In genomic region chr7:75206671-75207070, GRCm38 (mm10) we compare ENCODE assay signal across 27 mouse cellular contexts.
DNase-seq lines count a peak whose midpoint lies in the region; ATAC-seq lines count a peak whose summit lies in the region.
"Had no signal": no experiment of that assay in that cellular context is flagged by ENCODE, and none has a peak within 500 bp of the region (broad histone marks: within the 10 kb centered on the region; RNA-seq: fewer than 3 reads in every experiment).

No protein-coding gene starts in this region.

- no peak overlapping the region for H3K4me3 ChIP-seq in heart, embryonic 11.5 days (ENCODE audit: low read depth, low read length)
- H3K4me3 ChIP-seq: embryonic facial prominence, embryonic 10.5 days; embryonic facial prominence, embryonic 13.5 days; erythroblast, embryonic 14.5 days; forebrain, embryonic 12.5 days; forebrain, embryonic 15.5 days; heart, adult 2 months; heart, embryonic 13.5 days had no signal

- H3K4me1 ChIP-seq in heart, embryonic 11.5 days (ENCODE audit: control insufficient read depth, insufficient read depth, low read length), result no peaks in the 10 kb centered on the region
- H3K4me1 ChIP-seq: embryonic facial prominence, embryonic 13.5 days had no signal

- WGBS in heart, embryonic 11.5 days (ENCODE audit: insufficient replicate concordance), result 79% methylated on average over 3 of the region's 3 CpGs

- H3K9me3 ChIP-seq in heart, embryonic 11.5 days (replicated peaks; ENCODE audit: control insufficient read depth, low read length), result no peaks in the 10 kb centered on the region
- H3K9me3 ChIP-seq: embryonic facial prominence, embryonic 10.5 days; embryonic facial prominence, embryonic 13.5 days; forebrain, embryonic 12.5 days; forebrain, embryonic 15.5 days; heart, embryonic 13.5 days had no signal

- no peak overlapping the region for H3K9ac ChIP-seq in heart, embryonic 11.5 days (ENCODE audit: low read depth, low read length)
- H3K9ac ChIP-seq: embryonic facial prominence, embryonic 13.5 days; forebrain, embryonic 12.5 days; forebrain, embryonic 15.5 days; heart, embryonic 13.5 days; hindbrain, embryonic 14.5 days had no signal

- no peak overlapping the region for H3K4me2 ChIP-seq in heart, embryonic 11.5 days
- H3K4me2 ChIP-seq: embryonic facial prominence, embryonic 13.5 days; forebrain, embryonic 12.5 days; forebrain, embryonic 15.5 days; heart, embryonic 13.5 days; hindbrain, embryonic 14.5 days had no signal

- no peak overlapping the region for H3K27ac ChIP-seq in heart, embryonic 11.5 days (ENCODE audit: low read depth, low read length)
- H3K27ac ChIP-seq: embryonic facial prominence, embryonic 10.5 days; embryonic facial prominence, embryonic 13.5 days; forebrain, embryonic 12.5 days; forebrain, embryonic 15.5 days; heart, adult 2 months; heart, embryonic 13.5 days; hindbrain, embryonic 14.5 days; hindbrain, postnatal 0 days had no signal

- no peaks in the 10 kb centered on the region for H3K36me3 ChIP-seq in heart, embryonic 11.5 days (ENCODE audit: control insufficient read depth, insufficient read depth, low read length)
- H3K36me3 ChIP-seq: embryonic facial prominence, embryonic 10.5 days; embryonic facial prominence, embryonic 13.5 days; forebrain, embryonic 12.5 days; forebrain, embryonic 15.5 days; heart, embryonic 13.5 days had no signal

- ATAC-seq in heart, embryonic 11.5 days (replicated peaks; ENCODE audit: insufficient number of reproducible peaks, low FRiP score, low TSS enrichment), result no peak
- ATAC-seq: CD4-positive, CD25-positive, alpha-beta regulatory T cell, adult 4 months; forebrain, embryonic 15.5 days; hindbrain, postnatal 0 days; inflammation-experienced regulatory T-cells, adult 6 months; intestine, embryonic 16.5 days had no signal

- DNase-seq in heart, adult 18-20 months, result peak; percentile 8 to 15
- DNase-seq in adrenal gland, postnatal 10 days, result peak; percentile 28
- peak; percentile 7 for DNase-seq in adrenal gland, postnatal 25 days
- no peak for DNase-seq in liver
- DNase-seq in cerebellum, postnatal 4 days (ENCODE audit: low spot score in 2 of 2), result no peak
- DNase-seq: cerebellum, adult 11 months; cerebellum, adult 2 months; cerebellum, adult 9-11 months; cerebellum, postnatal 25 days; embryo, embryonic 11 days; gastrocnemius, postnatal 25 days; heart, adult 2 months; heart, postnatal 14 days; heart, postnatal 4 days; kidney, adult 18-20 months had no signal

- H3K27me3 ChIP-seq in heart, embryonic 11.5 days (ENCODE audit: control insufficient read depth, insufficient read depth, low read length), result no peaks in the 10 kb centered on the region
- H3K27me3 ChIP-seq: embryonic facial prominence, embryonic 13.5 days; forebrain, embryonic 12.5 days; forebrain, embryonic 15.5 days; heart, embryonic 13.5 days had no signal

Comparison
In these comparisons a context has a peak if more than half of its experiments do, and no peak if none do; other contexts are left out.
1. DNase-seq: peak in heart, adult 18-20 months (2 of 2), adrenal gland, postnatal 10 days (single experiment) and adrenal gland, postnatal 25 days (single experiment); none in liver (single experiment) and cerebellum, postnatal 4 days (0 of 2).